Mouse (Mus musculus): ENCODE measurements at regions not wholly inside any gene's neighbourhood (a gene's known extent, or its start where the extent isn't known, plus 50 kb on each side); places are given as distances from the start of the nearest gene placed in this dataset.

- no peak for DNase-seq
These were observed 666.5 kb downstream of the Cps1 start for GRCm38 (mm10) chr1:67789371-67789770.

- no peak for DNase-seq
These were observed 672.2 kb downstream of the Cps1 start for GRCm38 (mm10) chr1:67795066-67795465.

- DNase-seq = no peak
These were observed 672.7 kb downstream of the Cps1 start for GRCm38 (mm10) chr1:67795478-67795877.

GRCm38 (mm10) chr1:67803292-67803691, 680.5 kb downstream of the Cps1 start:
- DNase-seq = peak in 1 of 2 experiments; percentile 2

GRCm38 (mm10) chr1:67820092-67820491, 697.3 kb downstream of the Cps1 start:
- DNase-seq = no peak

- peak; percentile 42 to 55 for DNase-seq
These were observed 725.2 kb downstream of the Cps1 start for GRCm38 (mm10) chr1:67848006-67848405.

GRCm38 (mm10) chr1:67893510-67893909, 770.7 kb downstream of the Cps1 start:
- no peak for DNase-seq

GRCm38 (mm10) chr1:67894749-67895293, 772.0 kb downstream of the Cps1 start:
- DNase-seq = no peak

- no peak for DNase-seq
These were observed 813.1 kb downstream of the Cps1 start for GRCm38 (mm10) chr1:67935762-67936500.

GRCm38 (mm10) chr1:67981386-67981785, 858.6 kb downstream of the Cps1 start:
- DNase-seq = no peak

All from cerebellum, postnatal 10 days (tissue).